Mouse (Mus musculus): ENCODE measurements around the gene Negr1.

Negr1 gene

GRCm38 (mm10) chr3:156690059-156690605 is 128.5 kb downstream of the Negr1 start:
- no peak for DNase-seq

- no peak for DNase-seq
Measured at GRCm38 (mm10) chr3:156698687-156699086, 137.1 kb downstream of the Negr1 start.

DNA sequence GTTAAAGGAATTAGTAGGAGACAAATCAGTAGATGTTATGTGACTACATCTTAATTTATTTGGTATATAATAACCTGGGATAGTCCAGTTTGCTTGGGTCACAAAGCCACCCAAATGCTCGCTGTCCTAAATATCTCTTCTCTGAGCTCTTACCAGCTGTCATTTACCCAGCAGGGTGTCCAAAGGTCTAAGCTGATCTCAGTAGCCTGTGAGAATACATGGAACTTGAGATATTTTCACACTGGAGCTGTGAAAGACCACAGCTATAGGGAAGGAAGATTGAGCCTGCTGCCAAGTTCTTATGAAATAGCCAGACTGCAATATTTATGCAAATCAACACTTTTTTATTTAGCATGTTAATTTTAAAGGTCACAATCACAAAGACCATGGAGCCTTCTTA is 141.6 kb downstream of the Negr1 start:
- no peak for DNase-seq

DNA sequence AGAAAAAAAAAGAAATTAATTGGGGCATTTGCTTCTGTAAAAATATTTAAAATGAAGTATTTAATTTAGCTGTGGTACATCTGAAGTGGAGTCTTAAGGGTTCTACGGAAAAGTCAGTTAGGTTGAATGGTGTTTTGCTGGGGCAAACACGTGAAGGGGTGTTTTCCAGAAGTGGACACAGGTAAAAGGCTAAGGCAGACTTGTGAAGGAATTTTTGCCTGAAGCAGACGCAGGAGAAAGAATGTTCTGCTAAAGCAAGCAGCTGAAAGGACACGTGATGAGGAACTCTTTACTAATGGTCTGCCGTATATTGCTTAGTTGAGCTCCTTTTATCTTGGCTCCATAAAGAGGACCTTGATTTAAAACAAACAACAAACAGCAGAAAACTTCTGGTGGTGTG is 148.6 kb downstream of the Negr1 start:
- no peak for DNase-seq

- no peak for DNase-seq
Measured at GRCm38 (mm10) chr3:156710693-156711092, 149.1 kb downstream of the Negr1 start.

DNA sequence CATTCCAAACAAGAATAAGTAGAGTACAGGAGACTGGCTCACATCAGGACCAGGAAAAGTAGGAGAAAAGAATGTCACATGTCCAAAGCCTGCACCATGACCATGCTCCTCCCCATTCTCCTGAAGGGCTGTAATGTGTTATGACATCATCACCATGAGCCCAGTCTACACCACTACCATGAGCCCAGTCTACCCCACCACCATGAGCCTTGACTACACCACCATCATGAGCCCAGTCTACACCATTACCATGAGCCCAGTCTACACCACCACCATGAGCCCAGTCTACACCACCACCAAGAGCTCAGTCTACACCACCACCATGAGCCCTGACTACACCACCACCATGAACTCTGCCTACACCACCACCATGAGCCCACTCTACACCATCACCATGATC is 174.7 kb downstream of the Negr1 start:
- DNase-seq: no peak

GRCm38 (mm10) chr3:156739529-156739928 is 177.9 kb downstream of the Negr1 start:
- DNase-seq: no peak

DNA sequence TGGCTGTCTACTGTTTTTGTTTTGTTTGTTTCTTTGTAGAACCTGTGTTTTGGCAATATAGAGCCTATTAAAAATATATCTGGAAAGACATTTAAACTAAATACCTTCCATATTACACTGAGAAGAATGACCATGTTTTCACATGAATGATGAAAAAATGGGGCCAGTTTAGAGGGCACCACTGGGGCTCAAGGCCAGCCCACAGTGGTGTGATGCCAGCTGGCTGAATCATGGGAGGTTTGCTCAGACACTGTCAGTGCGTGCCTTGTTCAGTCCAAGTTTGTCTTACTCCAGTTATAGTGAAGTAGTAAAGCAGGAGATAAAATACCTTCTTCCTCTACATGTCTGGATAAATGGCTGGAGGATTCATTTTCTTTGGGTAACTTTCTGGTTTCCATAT is 181.7 kb downstream of the Negr1 start:
- DNase-seq: no peak

DNA sequence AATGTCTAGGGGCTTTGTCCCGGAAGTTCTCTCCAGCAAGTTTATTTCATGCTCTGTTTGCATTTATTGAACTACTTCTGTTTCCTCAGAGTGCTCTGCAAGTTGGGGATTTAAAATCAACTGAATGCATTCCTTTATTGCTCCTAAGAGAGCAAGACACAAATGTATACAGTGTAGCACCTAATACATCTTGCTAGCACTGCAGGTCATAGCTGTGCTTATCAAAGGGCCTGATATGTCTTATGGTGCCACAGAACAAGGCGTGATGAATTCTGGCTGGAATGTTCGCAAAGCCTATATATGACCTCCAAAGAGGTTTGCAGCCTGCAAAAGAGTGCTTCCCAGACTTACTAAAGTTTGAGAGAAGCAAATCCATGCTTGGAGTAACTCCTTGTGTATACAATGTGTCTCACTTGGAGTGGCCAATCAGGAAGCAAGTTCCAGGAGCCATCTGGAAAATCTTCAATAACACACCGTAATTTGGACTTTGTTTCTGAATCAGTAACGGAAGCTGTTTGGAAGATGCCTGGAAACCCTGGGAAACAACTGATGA is 183.7 kb downstream of the Negr1 start:
- DNase-seq: no peak

DNA sequence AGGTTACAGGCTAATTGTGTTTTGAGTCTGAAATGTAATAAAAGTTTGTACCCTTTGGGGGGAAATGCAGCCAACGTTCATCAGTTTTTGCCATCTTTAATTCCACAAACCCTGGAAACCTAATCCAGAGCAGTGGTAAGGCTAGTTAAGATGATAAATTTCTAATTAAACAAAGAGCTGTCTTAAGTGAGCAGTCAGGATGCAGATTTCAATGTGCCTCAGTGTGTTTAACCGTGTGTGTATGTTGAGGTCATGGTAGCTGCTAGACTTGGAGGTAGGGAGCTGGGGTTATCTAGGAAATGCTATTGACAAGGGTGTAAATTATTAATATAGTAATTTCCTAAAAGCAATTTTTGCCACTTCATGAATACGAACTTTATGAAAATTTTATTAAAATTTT is 185.9 kb downstream of the Negr1 start:
- no peak for DNase-seq

DNA sequence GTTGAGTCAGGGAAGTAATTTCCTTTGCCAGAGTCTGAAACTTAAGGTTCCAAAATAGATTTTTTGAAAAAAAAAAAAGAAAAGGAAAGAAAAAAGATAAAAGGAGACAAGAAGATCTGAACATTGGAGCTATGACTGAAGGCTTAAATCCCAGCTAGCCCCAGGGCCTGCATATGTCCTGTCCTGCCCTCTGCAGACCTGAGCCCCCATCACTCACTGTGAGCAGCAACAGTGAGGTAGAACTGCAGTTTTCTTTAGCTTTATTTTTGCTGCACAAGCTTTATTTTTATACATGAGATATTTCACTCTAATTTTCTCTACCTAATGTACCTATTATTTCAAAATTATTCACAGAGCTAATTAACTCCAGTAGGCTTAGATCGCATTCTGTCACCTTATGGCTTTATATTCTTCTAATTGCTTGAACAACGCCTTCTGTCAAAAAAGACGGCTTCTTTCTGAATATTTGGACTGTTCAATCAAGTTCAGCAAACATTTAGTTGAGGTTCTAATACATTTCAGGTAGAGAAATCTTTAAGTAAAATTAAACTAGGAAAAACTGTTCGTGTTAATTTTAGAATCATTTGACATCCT is 192.3 kb downstream of the Negr1 start:
- no peak for DNase-seq

GRCm38 (mm10) chr3:156754790-156755530 is 193.4 kb downstream of the Negr1 start:
- DNase-seq: no peak

DNA sequence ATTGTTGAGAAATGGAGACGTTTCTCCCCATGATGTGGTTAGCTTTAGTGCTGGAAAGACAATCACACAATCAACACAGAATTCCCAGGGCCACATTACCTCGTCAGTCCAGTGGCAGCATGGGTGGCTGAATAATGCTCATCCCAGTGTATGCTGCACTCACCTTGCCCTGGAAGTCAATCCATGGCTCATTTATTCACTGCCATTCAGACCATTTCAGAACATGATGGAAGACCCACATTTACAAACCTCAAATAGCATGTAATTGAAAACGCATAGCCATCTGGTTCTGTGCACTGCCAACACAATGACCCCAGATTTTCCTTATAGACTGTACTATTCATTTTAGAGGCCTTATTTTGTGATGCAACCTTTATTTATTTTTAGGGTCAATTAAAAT is 203.4 kb downstream of the Negr1 start:
- DNase-seq: no peak

GRCm38 (mm10) chr3:156766171-156766845 is 204.7 kb downstream of the Negr1 start:
- DNase-seq: no peak

- DNase-seq: no peak
Measured at GRCm38 (mm10) chr3:156771626-156772025, 210.0 kb downstream of the Negr1 start.

DNA sequence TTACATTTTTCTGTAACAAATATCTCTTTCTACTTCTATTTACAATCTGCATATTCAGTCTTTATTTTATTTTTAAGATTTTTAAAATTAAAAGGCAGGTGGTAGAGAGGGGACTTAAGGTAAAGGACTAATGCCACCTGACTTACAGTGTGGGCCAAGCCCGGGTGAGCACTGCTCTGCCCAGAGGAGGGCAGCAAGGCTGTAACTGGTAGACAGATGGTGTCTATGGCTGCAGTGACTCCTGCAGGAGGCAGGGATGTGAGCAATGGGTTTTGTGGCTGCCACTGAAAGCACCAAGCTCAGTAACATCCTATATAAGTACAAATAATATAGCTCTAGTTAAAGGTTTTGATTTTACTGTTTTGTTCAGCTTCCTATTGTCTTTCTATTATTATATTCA is 210.5 kb downstream of the Negr1 start:
- DNase-seq: no peak

DNA sequence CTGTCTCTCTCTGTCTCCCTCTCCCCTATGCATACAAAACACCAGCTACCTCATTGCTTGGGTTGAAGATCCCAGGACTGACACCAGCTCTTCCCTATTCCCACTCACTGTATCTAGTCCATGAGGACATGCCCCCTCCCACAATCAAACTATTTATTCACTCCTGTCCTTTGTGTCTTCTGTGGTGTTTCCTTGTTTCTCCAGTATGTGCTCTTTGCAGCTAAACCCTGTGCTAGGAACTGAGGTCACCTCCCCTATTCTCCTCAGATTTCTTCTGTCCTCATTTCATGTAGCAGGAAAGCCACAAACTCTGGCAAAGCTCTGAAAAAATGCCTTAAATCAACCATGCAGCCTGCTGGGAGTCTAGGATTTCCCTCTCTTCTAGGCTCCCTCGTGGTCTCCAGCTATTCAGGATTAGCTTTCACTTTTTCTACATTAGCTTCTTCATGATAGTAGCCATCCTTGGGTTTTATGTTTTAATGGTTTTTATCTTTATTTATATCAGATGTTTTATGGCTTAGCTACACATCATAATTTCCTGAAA is 222.8 kb downstream of the Negr1 start:
- DNase-seq: no peak

DNA sequence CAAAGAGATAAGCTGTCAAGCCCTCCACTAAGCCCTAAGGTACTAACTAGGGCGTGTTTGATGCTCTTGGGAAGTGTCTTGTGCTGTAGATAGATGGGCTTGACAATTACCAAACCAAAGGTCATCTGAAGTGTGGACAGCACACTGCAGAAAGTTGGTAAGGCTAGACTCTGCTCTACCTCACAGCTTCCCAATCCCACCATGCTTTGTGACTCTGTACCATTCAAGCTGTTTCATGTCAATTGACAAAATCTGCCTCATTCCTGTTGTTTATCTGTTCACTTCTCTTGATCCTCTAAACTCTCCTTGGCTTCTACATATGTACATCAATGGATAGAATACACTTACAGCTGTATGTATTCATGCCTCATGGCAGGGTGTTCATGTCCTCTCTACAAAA is 224.8 kb downstream of the Negr1 start:
- no peak for DNase-seq

GRCm38 (mm10) chr3:156791234-156791633 is 229.6 kb downstream of the Negr1 start:
- no peak for DNase-seq

- no peak for DNase-seq
Measured at GRCm38 (mm10) chr3:156792743-156793142, 231.1 kb downstream of the Negr1 start.

DNA sequence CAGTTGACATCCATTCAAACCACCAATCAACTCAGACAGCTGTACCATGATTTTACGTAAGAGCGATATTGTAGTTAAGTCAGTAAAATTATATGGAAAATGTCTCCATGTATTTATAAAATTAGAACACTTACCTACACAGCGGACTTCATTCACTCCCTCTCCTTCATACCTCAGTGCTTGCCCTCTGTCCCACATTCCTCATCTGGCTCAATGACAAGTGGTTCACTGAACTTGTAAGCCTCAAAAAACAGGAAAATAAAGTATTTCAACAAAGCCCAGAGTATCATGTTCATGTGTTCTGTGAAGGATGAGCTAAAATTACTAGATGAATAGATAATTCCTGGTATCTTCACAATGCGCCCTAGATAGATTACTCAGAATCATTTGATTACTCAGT is 232.5 kb downstream of the Negr1 start:
- no peak for DNase-seq

DNA sequence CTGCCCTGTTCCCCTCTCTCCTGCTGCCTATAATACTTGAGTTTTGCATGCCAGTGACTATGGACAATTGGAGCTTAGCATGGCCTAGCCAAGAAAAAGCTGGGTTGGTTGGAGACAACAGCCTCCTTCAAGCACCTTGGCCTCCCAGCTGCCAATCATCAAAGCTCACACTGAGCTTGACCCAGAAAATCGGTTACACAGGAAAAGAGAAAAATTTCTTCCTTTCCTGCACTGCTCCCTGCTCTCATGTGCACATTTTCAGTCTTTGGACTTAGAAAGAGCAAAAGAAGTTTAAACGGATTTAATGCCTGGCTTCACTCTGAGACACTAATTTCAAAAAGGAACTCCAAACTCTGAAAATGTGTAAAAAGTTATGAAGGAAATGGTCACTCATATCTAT is 233.0 kb downstream of the Negr1 start:
- DNase-seq: no peak

GRCm38 (mm10) chr3:156796061-156796691 is 234.6 kb downstream of the Negr1 start:
- no peak for DNase-seq

Measured in thymus, postnatal 25 days (tissue).